Mouse (Mus musculus): ENCODE results near the gene Atp6v0c. TPM values are rescaled to one million over a fixed set of nuclear protein-coding genes. Genes with fewer than 3 reads are reported as not detected.

Atp6v0c gene
- polyA plus RNA-seq, 1 experiment from 2014 or later = 512 TPM

DNA sequence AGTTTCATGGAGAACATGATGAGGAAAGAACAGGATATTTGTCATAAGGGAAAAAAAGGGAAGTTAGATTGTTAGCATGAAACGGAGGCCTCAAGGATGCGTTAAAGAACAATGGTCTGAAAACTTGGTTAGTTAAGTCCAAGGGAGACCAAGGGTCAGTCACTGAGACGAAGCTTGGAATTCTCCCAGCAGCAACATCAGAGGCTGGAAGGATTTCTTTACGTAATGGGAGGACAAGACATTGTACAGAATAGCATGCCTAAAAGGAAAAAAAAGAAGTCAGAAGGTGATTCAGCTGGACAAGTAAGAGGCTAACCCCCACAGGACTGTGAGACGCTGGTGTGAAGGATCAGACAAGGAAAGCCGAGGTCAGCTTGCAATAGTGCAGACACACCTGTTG is 2.4 kb downstream of the Atp6v0c start:
- 91% methylated on average over 6 of the region's 6 CpGs for WGBS
- peak overlapping the region; percentile 95; the same call in 1 of the 2 replicates for H3K4me3 ChIP-seq
- no peak for ATAC-seq (ENCODE audit: low FRiP score, low read depth)
- no peaks in the 10 kb centered on the region for H3K9me3 ChIP-seq
- H3K4me1 ChIP-seq = peaks cover 34% of the 10 kb centered on the region
- H3K9ac ChIP-seq (replicated peaks) = no peak overlapping the region
- H3K36me3 ChIP-seq = peaks cover 20% of the 10 kb centered on the region
- no peak overlapping the region for H3K4me2 ChIP-seq (replicated peaks)
- no peaks in the 10 kb centered on the region for H3K27me3 ChIP-seq
- H3K27ac ChIP-seq (replicated peaks) = no peak overlapping the region

DNA sequence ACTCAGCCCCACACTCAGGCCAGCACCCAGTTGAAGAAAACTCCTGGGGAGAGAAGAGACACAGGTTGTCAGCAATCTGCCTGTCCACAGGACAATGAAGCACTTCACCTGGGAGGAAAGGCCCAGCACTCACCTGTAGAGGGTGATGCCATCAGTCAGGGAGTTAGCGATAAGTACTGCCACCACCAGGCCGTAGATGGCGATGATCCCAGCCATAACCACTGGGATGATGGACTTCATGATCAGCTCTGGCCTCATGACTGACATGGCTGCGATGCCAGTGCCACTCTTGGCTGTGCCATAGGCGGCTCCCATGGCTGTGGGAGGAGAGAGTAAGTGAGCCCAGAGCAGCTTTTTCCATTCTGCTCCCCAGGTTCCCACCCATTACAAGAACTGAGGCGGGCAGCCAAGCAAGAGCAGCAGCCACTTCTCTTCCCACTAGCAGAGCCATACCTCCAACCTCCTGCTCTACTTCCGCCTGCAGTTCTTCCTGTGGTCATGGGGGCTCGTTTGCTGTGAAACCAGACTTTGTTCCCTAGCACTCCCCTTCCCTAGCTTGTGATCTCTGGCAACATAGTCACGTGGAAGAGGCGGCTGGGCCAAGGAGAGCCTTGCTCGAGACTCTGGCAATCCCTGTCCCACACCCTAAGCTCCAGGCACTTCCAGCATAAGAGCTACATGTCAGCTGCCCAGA is 4.8 kb downstream of the Atp6v0c start:
- no peak overlapping the region for H3K9ac ChIP-seq (replicated peaks)
- H3K4me3 ChIP-seq = no peak overlapping the region
- no peak overlapping the region for H3K4me2 ChIP-seq (replicated peaks)
- WGBS = 80% methylated on average over 11 of the region's 11 CpGs
- H3K27ac ChIP-seq (replicated peaks) = no peak overlapping the region
- H3K36me3 ChIP-seq = peaks cover 20% of the 10 kb centered on the region
- no peak for ATAC-seq (ENCODE audit: low FRiP score, low read depth)
- H3K4me1 ChIP-seq = peaks cover 29% of the 10 kb centered on the region
- no peaks in the 10 kb centered on the region for H3K9me3 ChIP-seq
- no peaks in the 10 kb centered on the region for H3K27me3 ChIP-seq

DNA sequence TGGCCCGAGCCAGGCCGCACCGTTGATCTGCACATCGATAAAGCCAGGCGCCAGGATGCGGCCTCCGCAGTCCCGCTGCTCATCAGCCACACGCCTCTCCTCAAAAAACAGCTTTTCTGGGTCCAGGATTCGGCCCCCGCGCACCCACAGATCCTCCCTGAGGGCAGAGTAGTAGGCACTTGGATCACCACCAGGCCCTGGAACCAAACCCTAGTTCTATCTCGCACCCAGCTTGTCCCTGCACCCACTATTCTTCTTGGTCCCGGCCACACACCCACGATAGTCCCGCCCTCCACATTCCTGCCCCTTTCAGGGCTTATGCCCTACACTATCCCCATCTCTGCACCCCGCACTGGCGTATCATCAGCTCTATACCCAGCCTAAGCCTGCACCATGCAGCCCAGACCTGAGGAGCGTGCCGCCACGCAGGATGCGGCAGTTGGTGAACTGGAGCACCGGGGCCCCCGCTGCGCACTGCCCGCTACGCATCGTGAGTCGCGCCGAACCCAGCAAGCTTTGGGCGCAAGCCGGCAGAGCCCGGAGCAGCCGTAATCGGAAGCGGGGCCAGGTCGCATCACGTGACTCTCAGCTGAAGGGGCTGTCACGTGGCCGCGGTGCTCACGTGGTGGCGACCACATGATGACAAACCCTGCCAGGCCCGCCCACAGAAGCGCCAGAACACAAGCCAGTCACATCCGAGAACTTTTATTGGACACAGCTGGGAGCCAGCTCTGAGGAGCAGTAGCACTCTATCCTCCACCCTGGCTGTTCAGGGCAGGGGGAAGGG is 6.1 kb downstream of the Atp6v0c start, which contains the start of gene Amdhd2:
Gene Amdhd2 (minus strand): TSS at position 591 of the 787 bp plus-strand sequence.
- peak; percentile 92 for ATAC-seq (ENCODE audit: low FRiP score, low read depth)
- 1% methylated on average over 47 of the region's 47 CpGs for WGBS
- Histone ChIP-seq H3K4me3 (peak within 1 kb of the TSS; percentile 77), H3K4me2 (replicated peaks) (peak within 1 kb of the TSS; percentile 98), H3K9me3 (no peaks in the 10 kb centered on the region), H3K36me3 (peaks cover 20% of the 10 kb centered on the region), H3K27ac (replicated peaks) (peak within 1 kb of the TSS; percentile 84), H3K9ac (replicated peaks) (peak within 1 kb of the TSS; percentile 80), H3K27me3 (no peaks in the 10 kb centered on the region), H3K4me1 (peaks cover 26% of the 10 kb centered on the region)

DNA sequence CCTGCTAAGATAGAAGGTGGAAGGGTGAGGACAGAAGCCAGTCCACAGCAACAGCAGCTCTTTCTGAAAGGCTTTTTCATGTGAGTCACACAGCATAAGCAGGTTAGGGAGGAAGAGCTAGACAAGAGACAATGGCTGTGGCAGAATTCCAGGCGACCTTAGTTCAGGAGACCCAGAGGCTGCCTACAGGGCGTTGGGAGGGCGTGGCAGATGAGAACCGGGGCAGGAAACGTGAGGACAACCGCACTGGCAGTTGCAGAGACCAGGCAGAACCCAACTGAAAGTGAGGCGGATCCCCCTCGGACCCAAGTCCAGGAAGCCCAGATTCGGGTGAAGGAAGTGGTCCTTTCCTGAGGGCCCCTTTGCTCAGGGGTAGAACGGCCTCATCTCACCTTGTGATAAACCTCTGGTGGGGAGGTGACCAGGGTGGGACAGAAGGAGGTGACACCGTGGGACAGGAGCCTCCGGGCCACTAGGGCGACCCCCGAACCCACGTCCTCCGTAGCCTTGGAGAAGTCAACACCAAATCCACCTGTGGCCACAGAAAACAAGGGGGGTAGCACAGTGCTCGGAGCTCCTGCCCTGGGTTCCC is 6.8 kb downstream of the Atp6v0c start:
- WGBS = 39% methylated on average over 17 of the region's 17 CpGs
- peak overlapping the region; percentile 98 for H3K4me2 ChIP-seq (replicated peaks)
- H3K9me3 ChIP-seq = no peaks in the 10 kb centered on the region
- H3K36me3 ChIP-seq = peaks cover 25% of the 10 kb centered on the region
- no peak overlapping the region; the same call in 1 of the 2 replicates for H3K27ac ChIP-seq (replicated peaks)
- peak overlapping the region; percentile 77 for H3K4me3 ChIP-seq
- peak; percentile 34 for ATAC-seq (ENCODE audit: low FRiP score, low read depth)
- H3K4me1 ChIP-seq = peaks cover 19% of the 10 kb centered on the region
- no peaks in the 10 kb centered on the region for H3K27me3 ChIP-seq
- peak overlapping the region; percentile 80 for H3K9ac ChIP-seq (replicated peaks)

DNA sequence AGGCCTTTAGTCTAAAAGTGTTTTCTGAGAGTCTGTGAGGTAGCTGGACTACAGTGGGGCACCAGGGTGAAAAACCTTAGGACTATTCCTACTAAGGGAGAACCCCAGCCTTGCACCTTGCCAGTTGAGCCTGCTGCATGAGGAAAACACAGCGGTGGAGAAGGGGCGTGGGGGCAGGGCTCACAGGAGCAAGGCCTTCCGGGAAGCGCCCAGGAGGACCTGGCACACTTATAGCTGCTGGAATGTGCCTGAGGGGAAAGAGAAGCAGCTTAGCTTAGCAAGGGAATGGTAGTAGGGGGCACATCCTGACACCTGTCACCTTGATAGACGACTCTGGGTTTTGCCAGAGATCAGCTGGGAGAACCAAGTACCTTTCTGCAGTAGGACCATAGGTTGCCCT is 8.0 kb downstream of the Atp6v0c start:
- H3K27me3 ChIP-seq = no peaks in the 10 kb centered on the region
- H3K27ac ChIP-seq (replicated peaks) = no peak overlapping the region
- H3K36me3 ChIP-seq = peaks cover 17% of the 10 kb centered on the region
- no peak for ATAC-seq (ENCODE audit: low FRiP score, low read depth)
- no peaks in the 10 kb centered on the region for H3K9me3 ChIP-seq
- 80% methylated on average over 5 of the region's 5 CpGs for WGBS
- H3K4me2 ChIP-seq (replicated peaks) = no peak overlapping the region
- H3K4me1 ChIP-seq = peaks cover 15% of the 10 kb centered on the region
- no peak overlapping the region for H3K4me3 ChIP-seq
- no peak overlapping the region for H3K9ac ChIP-seq (replicated peaks)

DNA sequence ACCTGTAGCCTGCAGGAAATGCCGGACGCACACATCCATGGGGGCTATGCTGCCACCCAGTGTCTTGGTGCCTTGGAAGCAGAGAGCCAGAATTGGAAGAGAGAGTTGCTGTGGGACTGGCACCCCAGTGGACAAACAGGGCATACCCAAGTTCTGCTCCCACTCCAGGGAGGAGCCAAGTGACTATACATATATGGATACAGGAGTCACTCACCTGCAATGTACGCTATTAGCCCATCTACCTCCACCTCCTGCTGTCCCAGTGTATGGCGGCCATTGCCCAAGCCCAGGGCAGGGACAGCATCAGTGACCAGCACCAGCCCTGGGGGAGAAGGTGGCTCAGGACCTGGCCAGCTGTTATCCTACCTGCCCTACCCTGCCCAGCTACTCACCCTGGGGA is 12.0 kb downstream of the Atp6v0c start:
- no peak overlapping the region for H3K9ac ChIP-seq (replicated peaks)
- H3K4me3 ChIP-seq = no peak overlapping the region
- ATAC-seq (ENCODE audit: low FRiP score, low read depth) = no peak
- H3K4me2 ChIP-seq (replicated peaks) = no peak overlapping the region
- H3K9me3 ChIP-seq = no peaks in the 10 kb centered on the region
- H3K27ac ChIP-seq (replicated peaks) = no peak overlapping the region
- H3K4me1 ChIP-seq = peaks cover 4% of the 10 kb centered on the region
- H3K36me3 ChIP-seq = peaks cover 17% of the 10 kb centered on the region; the same call in 1 of the 2 replicates
- H3K27me3 ChIP-seq = no peaks in the 10 kb centered on the region; the same call in 1 of the 2 replicates
- 89% methylated on average over 4 of the region's 4 CpGs for WGBS

DNA sequence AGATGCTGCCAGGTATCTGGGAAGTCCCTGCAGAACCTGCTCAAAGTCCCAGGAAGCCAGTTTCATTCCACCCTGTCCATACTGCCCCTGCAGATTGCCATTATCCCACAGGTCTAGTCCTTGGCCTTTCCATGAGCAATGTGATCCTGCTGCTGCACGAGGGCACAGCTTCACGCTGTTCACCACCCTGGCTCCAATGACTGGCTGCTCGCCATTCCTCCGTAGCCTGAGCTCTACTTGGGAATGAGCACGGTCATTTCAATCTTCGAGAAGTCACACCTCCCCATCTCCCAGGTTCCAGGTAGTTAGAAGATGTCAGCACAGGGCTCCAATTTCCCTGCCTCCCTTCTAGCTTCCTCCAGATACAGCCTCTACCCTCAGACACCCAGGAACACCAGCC is 12.4 kb downstream of the Atp6v0c start:
- Histone ChIP-seq H3K4me2 (replicated peaks) (no peak overlapping the region), H3K9me3 (no peaks in the 10 kb centered on the region), H3K27me3 (no peaks in the 10 kb centered on the region; the same call in 1 of the 2 replicates), H3K36me3 (peaks cover 17% of the 10 kb centered on the region; the same call in 1 of the 2 replicates), H3K4me3 (no peak overlapping the region), H3K9ac (replicated peaks) (no peak overlapping the region), H3K4me1 (peaks cover 4% of the 10 kb centered on the region; the same call in 1 of the 2 replicates), H3K27ac (replicated peaks) (no peak overlapping the region)
- 96% methylated on average over 6 of the region's 6 CpGs for WGBS
- ATAC-seq (ENCODE audit: low FRiP score, low read depth) = no peak

DNA sequence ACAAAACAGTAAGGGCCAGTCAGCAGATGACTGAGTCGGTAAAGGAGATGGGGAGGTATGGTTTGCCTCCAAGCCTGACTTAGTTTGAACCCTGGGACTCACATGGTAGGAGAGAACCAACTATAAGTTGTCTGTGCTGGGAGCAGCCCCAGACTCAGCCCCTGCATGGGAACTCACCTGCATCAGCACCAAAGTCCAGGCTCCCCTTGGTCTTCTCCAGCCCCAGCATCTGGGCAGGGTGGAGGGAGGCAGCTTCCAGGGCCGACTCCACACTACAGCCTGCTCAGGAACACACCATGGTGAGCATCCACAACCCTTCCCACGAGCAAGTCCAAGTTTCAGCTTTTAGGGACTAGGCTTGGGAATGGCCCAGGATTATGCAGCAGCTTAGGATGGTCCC is 13.1 kb downstream of the Atp6v0c start:
- 85% methylated on average over 3 of the region's 3 CpGs for WGBS
- Histone ChIP-seq H3K4me1 (peaks cover 9% of the 10 kb centered on the region), H3K27me3 (no peaks in the 10 kb centered on the region; the same call in 1 of the 2 replicates), H3K9ac (replicated peaks) (no peak overlapping the region), H3K9me3 (no peaks in the 10 kb centered on the region), H3K4me3 (no peak overlapping the region), H3K27ac (replicated peaks) (no peak overlapping the region), H3K36me3 (peaks cover 17% of the 10 kb centered on the region; the same call in 1 of the 2 replicates), H3K4me2 (replicated peaks) (no peak overlapping the region)
- no peak for ATAC-seq (ENCODE audit: low FRiP score, low read depth)

DNA sequence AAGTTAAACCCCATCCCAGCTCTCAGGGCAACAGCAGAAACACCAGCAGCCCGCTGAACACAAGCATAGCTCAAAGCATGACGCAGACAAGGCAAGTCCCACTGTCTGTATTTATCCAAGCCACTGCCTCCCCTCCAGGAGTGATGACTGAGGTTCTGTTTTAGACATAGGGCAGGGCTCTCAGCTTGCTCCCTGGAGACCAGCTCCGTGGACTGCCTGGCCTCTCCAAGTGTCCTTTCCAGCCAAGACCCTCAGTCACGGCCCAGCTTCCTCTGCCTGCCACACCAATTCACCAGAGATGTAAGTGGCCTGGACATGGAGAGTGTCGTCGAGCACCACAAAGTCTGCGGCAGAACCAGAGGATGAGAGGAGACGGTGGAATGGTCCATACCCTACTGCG is 13.8 kb downstream of the Atp6v0c start:
- Histone ChIP-seq H3K4me3 (no peak overlapping the region), H3K36me3 (peaks cover 17% of the 10 kb centered on the region; the same call in 1 of the 2 replicates), H3K9me3 (no peaks in the 10 kb centered on the region), H3K27me3 (no peaks in the 10 kb centered on the region; the same call in 1 of the 2 replicates), H3K4me1 (peaks cover 9% of the 10 kb centered on the region), H3K4me2 (replicated peaks) (no peak overlapping the region), H3K27ac (replicated peaks) (no peak overlapping the region), H3K9ac (replicated peaks) (no peak overlapping the region)
- no peak for ATAC-seq (ENCODE audit: low FRiP score, low read depth)
- WGBS = 93% methylated on average over 9 of the region's 9 CpGs

DNA sequence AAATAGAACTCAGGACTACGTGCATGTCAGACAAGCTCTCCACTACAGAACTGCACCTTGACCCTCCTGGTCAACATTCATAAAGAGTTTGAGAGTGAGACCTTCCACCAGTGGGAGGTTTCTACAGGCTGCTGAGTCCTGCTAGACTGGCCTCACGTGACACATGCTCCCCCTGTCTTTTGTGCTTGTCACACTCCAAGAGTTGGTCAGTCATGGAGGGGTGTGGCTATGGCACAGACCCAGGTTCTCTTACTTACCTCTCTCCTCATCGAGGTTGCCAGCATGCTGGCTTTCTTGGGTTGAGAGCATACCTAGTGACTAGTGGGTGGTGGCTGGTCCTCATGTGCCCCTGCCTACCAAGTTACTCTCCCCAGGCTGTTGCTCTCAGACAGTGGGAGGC is 15.0 kb downstream of the Atp6v0c start:
- no peak for ATAC-seq (ENCODE audit: low FRiP score, low read depth)
- Histone ChIP-seq H3K4me1 (peaks cover 9% of the 10 kb centered on the region), H3K36me3 (peaks cover 17% of the 10 kb centered on the region; the same call in 1 of the 2 replicates), H3K27me3 (no peaks in the 10 kb centered on the region; the same call in 1 of the 2 replicates), H3K9me3 (no peaks in the 10 kb centered on the region), H3K27ac (replicated peaks) (no peak overlapping the region), H3K4me2 (replicated peaks) (no peak overlapping the region), H3K9ac (replicated peaks) (no peak overlapping the region), H3K4me3 (no peak overlapping the region)
- 75% methylated on average over 3 of the region's 3 CpGs for WGBS

DNA sequence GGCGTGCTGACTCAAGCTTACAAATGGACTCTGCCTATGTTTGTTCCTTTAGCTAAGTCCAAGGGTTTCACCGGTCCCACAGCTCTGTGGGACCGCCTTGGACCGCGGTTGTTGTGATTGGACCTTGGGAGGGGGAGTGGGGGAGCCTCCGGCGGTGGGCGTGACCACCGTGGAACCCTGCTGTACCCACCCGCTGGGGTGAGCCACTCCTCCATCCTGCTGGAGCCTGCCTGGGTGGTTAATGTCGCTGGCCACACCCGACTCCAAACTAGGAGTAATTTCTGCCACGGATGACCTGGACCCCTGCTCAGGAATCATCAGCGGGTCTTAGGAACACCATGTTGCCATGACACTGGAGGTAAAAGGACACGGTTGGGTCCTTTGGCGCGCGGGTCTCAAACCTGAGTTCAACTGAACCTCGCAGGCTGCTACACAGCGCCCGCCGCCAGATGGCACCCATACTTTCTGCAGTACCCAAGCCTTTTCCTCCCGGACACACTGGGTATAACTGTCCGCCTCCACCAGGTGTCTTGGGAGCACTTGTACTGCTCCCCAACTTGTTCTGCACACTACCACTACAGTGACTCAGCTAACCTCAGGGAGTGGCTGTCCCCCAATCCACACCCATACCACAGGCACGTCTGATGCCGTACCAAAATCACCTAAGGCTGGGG is 17.5 kb downstream of the Atp6v0c start:
- Histone ChIP-seq H3K4me1 (peaks cover 9% of the 10 kb centered on the region), H3K9ac (replicated peaks) (peak overlapping the region; percentile 34; the same call in 1 of the 2 replicates), H3K4me2 (replicated peaks) (peak overlapping the region; percentile 58), H3K9me3 (no peaks in the 10 kb centered on the region), H3K27me3 (no peaks in the 10 kb centered on the region; the same call in 1 of the 2 replicates), H3K4me3 (peak overlapping the region; percentile 33), H3K36me3 (0 out of 2 replicates have a peak, but pooled peaks cover 10% of the 10 kb centered on the region), H3K27ac (replicated peaks) (no peak overlapping the region)
- peak; percentile 84 for ATAC-seq (ENCODE audit: low FRiP score, low read depth)
- WGBS = 2% methylated on average over 26 of the region's 26 CpGs

Measured in midbrain, embryonic 12.5 days (tissue).